Mouse (Mus musculus): ENCODE results near the gene Adamts15. TPM values are rescaled to one million over a fixed set of nuclear protein-coding genes. Genes with fewer than 3 reads are reported as not detected.

Gene Adamts15
- total RNA-seq, 1 experiment: 2.0 TPM

DNA sequence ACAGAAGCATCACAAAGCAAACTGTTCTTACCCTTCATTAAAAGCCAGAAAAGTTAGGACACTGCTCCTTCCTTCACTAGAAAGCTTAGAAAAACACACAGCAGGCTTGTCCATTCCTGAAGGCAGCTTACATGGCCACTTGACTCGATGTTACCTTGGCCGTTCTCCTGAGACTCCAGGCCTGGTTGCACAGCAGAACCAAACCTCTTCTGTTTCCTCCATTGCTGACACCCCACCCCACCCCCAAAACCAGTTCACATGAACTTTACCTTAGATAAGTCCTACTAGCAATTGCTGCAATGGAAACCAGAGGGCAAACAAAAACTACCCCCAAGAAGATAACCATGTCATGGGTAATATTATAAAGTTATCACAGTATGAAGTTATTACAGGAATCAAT, 25.1 kb downstream of the Adamts15 start:
- Histone ChIP-seq H3K9me3 (ENCODE audit: control insufficient read depth, insufficient read depth, low read depth, low read length) (no peaks in the 10 kb centered on the region), H3K9ac (ENCODE audit: insufficient read depth, low read depth, low read length, poor library complexity, severe bottlenecking) (no peak overlapping the region), H3K4me3 (ENCODE audit: insufficient read depth in 1 of 2, low read depth in 1 of 2, low read length in 2 of 2, poor library complexity in 1 of 2, severe bottlenecking in 1 of 2) (no peak overlapping the region), H3K36me3 (ENCODE audit: control insufficient read depth, insufficient read depth, low read length, poor library complexity, severe bottlenecking) (no peaks in the 10 kb centered on the region), H3K4me1 (ENCODE audit: control insufficient read depth in 2 of 2, insufficient read depth in 2 of 2, low read length in 2 of 2, poor library complexity in 1 of 2) (no peaks in the 10 kb centered on the region), H3K27ac (ENCODE audit: insufficient read depth, low read depth, low read length, poor library complexity, severe bottlenecking) (no peak overlapping the region)
- no peak for TF ChIP-seq ZNF384 (IDR thresholded peaks at IDR 0.05; ENCODE audit: low read depth, low read length)
- no peak for TF ChIP-seq HCFC1 (IDR thresholded peaks at IDR 0.05; ENCODE audit: borderline replicate concordance, insufficient read depth, low read length)
- TF ChIP-seq CHD2 (IDR thresholded peaks at IDR 0.05; ENCODE audit: low read depth, low read length): no peak
- TF ChIP-seq ZC3H11A (IDR thresholded peaks at IDR 0.05; ENCODE audit: borderline replicate concordance, low read depth, low read length): no peak
- TF ChIP-seq MAFK (IDR thresholded peaks at IDR 0.05; ENCODE audit: insufficient read depth, low read depth, low read length): no peak
- in situ Hi-C loops (cut with MboI; ENCODE audit: low sequenced_read_pairs in 2 of 2, unreplicated experiment in 2 of 2): no loop called here
- no peak for DNase-seq (ENCODE audit: low read depth, low spot score)

DNA sequence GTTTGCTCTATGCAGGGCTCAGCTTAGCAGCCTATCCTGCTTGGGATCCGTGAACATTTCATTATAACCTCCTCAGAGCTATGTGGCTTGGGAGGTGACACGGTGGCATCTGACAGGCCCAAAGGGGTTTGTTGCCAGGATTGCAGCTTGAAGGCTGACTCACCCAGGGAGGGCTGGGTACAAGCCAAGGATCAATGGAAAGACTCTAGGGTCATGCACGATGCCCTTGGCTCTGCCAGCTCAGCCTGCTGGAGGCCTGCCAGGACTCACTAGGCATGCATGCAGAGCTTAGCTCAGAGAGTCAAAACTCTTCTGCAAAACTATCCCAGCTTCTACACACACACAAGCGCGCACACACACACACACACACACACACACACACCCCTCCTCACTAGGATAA, 25.5 kb downstream of the Adamts15 start:
- H3K9ac ChIP-seq (ENCODE audit: insufficient read depth, low read depth, low read length, poor library complexity, severe bottlenecking): no peak overlapping the region
- no peaks in the 10 kb centered on the region for H3K36me3 ChIP-seq (ENCODE audit: control insufficient read depth, insufficient read depth, low read length, poor library complexity, severe bottlenecking)
- DNase-seq (ENCODE audit: low read depth, low spot score): no peak
- in situ Hi-C loops (cut with MboI; ENCODE audit: low sequenced_read_pairs in 2 of 2, unreplicated experiment in 2 of 2): no loop called here
- no peak overlapping the region for H3K27ac ChIP-seq (ENCODE audit: insufficient read depth, low read depth, low read length, poor library complexity, severe bottlenecking)
- no peaks in the 10 kb centered on the region for H3K4me1 ChIP-seq (ENCODE audit: control insufficient read depth in 2 of 2, insufficient read depth in 2 of 2, low read length in 2 of 2, poor library complexity in 1 of 2)
- H3K4me3 ChIP-seq (ENCODE audit: insufficient read depth in 1 of 2, low read depth in 1 of 2, low read length in 2 of 2, poor library complexity in 1 of 2, severe bottlenecking in 1 of 2): no peak overlapping the region
- TF ChIP-seq CHD2 (IDR thresholded peaks at IDR 0.05; ENCODE audit: low read depth, low read length) (no peak), HCFC1 (IDR thresholded peaks at IDR 0.05; ENCODE audit: borderline replicate concordance, insufficient read depth, low read length) (no peak), MAFK (IDR thresholded peaks at IDR 0.05; ENCODE audit: insufficient read depth, low read depth, low read length) (no peak), ZNF384 (IDR thresholded peaks at IDR 0.05; ENCODE audit: low read depth, low read length) (no peak), ZC3H11A (IDR thresholded peaks at IDR 0.05; ENCODE audit: borderline replicate concordance, low read depth, low read length) (no peak)
- H3K9me3 ChIP-seq (ENCODE audit: control insufficient read depth, insufficient read depth, low read depth, low read length): no peaks in the 10 kb centered on the region

DNA sequence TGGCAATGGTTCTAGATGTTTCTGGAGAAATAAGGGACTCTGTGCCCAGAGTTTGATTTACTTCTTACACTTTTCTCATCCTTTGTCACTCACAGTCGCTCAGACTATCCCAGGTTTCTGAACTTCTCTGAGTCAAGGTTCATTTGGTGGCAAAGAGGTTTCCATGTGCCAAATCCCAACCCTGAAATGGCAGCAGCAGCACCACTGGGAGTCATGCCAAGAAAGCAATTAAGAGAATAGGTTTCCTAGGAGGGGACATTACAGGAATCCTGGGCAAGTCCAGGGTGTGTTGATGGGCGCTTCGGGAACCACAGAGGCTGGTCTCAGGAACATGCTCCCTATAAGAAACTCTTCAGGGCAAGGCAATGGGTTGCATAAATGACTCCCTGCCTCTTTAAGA, 26.6 kb downstream of the Adamts15 start:
- Histone ChIP-seq H3K27ac (ENCODE audit: insufficient read depth, low read depth, low read length, poor library complexity, severe bottlenecking) (no peak overlapping the region), H3K9ac (ENCODE audit: insufficient read depth, low read depth, low read length, poor library complexity, severe bottlenecking) (no peak overlapping the region), H3K9me3 (ENCODE audit: control insufficient read depth, insufficient read depth, low read depth, low read length) (no peaks in the 10 kb centered on the region), H3K4me1 (ENCODE audit: control insufficient read depth in 2 of 2, insufficient read depth in 2 of 2, low read length in 2 of 2, poor library complexity in 1 of 2) (no peaks in the 10 kb centered on the region), H3K36me3 (ENCODE audit: control insufficient read depth, insufficient read depth, low read length, poor library complexity, severe bottlenecking) (no peaks in the 10 kb centered on the region), H3K4me3 (ENCODE audit: insufficient read depth in 1 of 2, low read depth in 1 of 2, low read length in 2 of 2, poor library complexity in 1 of 2, severe bottlenecking in 1 of 2) (no peak overlapping the region)
- TF ChIP-seq CHD2 (IDR thresholded peaks at IDR 0.05; ENCODE audit: low read depth, low read length): no peak
- no peak for TF ChIP-seq MAFK (IDR thresholded peaks at IDR 0.05; ENCODE audit: insufficient read depth, low read depth, low read length)
- no peak for TF ChIP-seq HCFC1 (IDR thresholded peaks at IDR 0.05; ENCODE audit: borderline replicate concordance, insufficient read depth, low read length)
- no peak for TF ChIP-seq ZNF384 (IDR thresholded peaks at IDR 0.05; ENCODE audit: low read depth, low read length)
- TF ChIP-seq ZC3H11A (IDR thresholded peaks at IDR 0.05; ENCODE audit: borderline replicate concordance, low read depth, low read length): no peak
- no peak for DNase-seq (ENCODE audit: low read depth, low spot score)
- in situ Hi-C loops (cut with MboI; ENCODE audit: low sequenced_read_pairs in 2 of 2, unreplicated experiment in 2 of 2): no loop called here

DNA sequence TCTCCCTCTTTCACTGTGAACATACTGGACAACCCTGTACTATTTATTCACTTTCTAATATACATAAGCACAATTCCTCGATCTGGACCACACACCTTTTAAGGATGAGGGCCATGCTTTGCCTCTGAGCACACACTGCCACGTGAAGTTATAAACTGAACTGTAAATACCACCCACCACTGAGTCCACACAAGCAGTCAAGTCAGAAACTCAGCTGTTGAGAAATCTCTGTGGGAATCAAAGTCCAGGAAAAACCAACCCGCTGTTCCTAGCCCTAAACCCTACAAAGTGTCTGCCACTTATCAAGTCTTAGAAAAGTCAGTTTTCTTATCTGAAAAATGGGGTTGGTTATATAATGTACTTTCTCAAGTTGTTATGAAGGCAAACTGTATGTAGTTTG, 36.0 kb downstream of the Adamts15 start:
- Histone ChIP-seq H3K9me3 (ENCODE audit: control insufficient read depth, insufficient read depth, low read depth, low read length) (no peaks in the 10 kb centered on the region), H3K36me3 (ENCODE audit: control insufficient read depth, insufficient read depth, low read length, poor library complexity, severe bottlenecking) (no peaks in the 10 kb centered on the region), H3K4me3 (ENCODE audit: insufficient read depth in 1 of 2, low read depth in 1 of 2, low read length in 2 of 2, poor library complexity in 1 of 2, severe bottlenecking in 1 of 2) (no peak overlapping the region), H3K27ac (ENCODE audit: insufficient read depth, low read depth, low read length, poor library complexity, severe bottlenecking) (no peak overlapping the region), H3K9ac (ENCODE audit: insufficient read depth, low read depth, low read length, poor library complexity, severe bottlenecking) (no peak overlapping the region), H3K4me1 (ENCODE audit: control insufficient read depth in 2 of 2, insufficient read depth in 2 of 2, low read length in 2 of 2, poor library complexity in 1 of 2) (no peaks in the 10 kb centered on the region)
- TF ChIP-seq ZNF384 (IDR thresholded peaks at IDR 0.05; ENCODE audit: low read depth, low read length) (no peak), ZC3H11A (IDR thresholded peaks at IDR 0.05; ENCODE audit: borderline replicate concordance, low read depth, low read length) (no peak), CHD2 (IDR thresholded peaks at IDR 0.05; ENCODE audit: low read depth, low read length) (no peak), HCFC1 (IDR thresholded peaks at IDR 0.05; ENCODE audit: borderline replicate concordance, insufficient read depth, low read length) (no peak), MAFK (IDR thresholded peaks at IDR 0.05; ENCODE audit: insufficient read depth, low read depth, low read length) (no peak)
- in situ Hi-C loops (cut with MboI; ENCODE audit: low sequenced_read_pairs in 2 of 2, unreplicated experiment in 2 of 2): no loop called here
- no peak for DNase-seq (ENCODE audit: low read depth, low spot score)

DNA sequence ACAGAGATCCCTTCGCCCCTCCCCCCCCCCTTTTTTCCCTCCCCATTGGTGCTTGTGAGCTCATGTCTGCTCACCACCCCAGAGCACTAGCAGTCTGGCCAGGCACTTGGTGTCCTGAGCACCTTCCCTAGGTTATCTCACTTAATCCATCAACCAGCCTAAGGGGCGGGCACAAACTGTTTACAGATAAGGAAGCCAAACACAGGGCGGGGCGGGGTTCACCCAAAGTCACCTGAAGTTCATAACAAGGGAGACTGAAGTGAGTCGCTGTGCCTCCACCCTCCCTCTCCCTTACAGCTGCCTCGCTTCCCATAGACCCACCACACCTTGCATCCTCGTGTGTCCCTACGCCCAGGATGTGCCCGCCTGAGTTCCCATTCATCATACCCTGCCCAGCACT, 41.7 kb downstream of the Adamts15 start:
- peak; percentile 6 for DNase-seq (ENCODE audit: low read depth, low spot score)
- Histone ChIP-seq H3K4me1 (ENCODE audit: control insufficient read depth in 2 of 2, insufficient read depth in 2 of 2, low read length in 2 of 2, poor library complexity in 1 of 2) (peaks cover 0 to 2% of the 10 kb centered on the region in 2 experiments; a peak in 1 of 4 replicates), H3K27ac (ENCODE audit: insufficient read depth, low read depth, low read length, poor library complexity, severe bottlenecking) (no peak overlapping the region; the same call in 1 of the 2 replicates), H3K4me3 (ENCODE audit: insufficient read depth in 1 of 2, low read depth in 1 of 2, low read length in 2 of 2, poor library complexity in 1 of 2, severe bottlenecking in 1 of 2) (no peak overlapping the region), H3K9ac (ENCODE audit: insufficient read depth, low read depth, low read length, poor library complexity, severe bottlenecking) (no peak overlapping the region), H3K36me3 (ENCODE audit: control insufficient read depth, insufficient read depth, low read length, poor library complexity, severe bottlenecking) (no peaks in the 10 kb centered on the region), H3K9me3 (ENCODE audit: control insufficient read depth, insufficient read depth, low read depth, low read length) (no peaks in the 10 kb centered on the region)
- TF ChIP-seq ZC3H11A (IDR thresholded peaks at IDR 0.05; ENCODE audit: borderline replicate concordance, low read depth, low read length) (no peak), ZNF384 (IDR thresholded peaks at IDR 0.05; ENCODE audit: low read depth, low read length) (no peak), MAFK (IDR thresholded peaks at IDR 0.05; ENCODE audit: insufficient read depth, low read depth, low read length) (no peak), HCFC1 (IDR thresholded peaks at IDR 0.05; ENCODE audit: borderline replicate concordance, insufficient read depth, low read length) (no peak), CHD2 (IDR thresholded peaks at IDR 0.05; ENCODE audit: low read depth, low read length) (no peak)
- in situ Hi-C loops (cut with MboI; ENCODE audit: low sequenced_read_pairs in 2 of 2, unreplicated experiment in 2 of 2): no loop called here

Measured in ES-E14 (cell line).